Mouse (Mus musculus): ENCODE data around the gene Tigd2. TPM values are rescaled to one million over a fixed set of nuclear protein-coding genes. Genes with fewer than 3 reads are reported as not detected.

The Tigd2 gene
- 13.1 and 13.4 TPM in 2 replicates for polyA plus RNA-seq (2014; fragmentation: Nextera tagmentation; extraction: Ambion mirVana)

DNA sequence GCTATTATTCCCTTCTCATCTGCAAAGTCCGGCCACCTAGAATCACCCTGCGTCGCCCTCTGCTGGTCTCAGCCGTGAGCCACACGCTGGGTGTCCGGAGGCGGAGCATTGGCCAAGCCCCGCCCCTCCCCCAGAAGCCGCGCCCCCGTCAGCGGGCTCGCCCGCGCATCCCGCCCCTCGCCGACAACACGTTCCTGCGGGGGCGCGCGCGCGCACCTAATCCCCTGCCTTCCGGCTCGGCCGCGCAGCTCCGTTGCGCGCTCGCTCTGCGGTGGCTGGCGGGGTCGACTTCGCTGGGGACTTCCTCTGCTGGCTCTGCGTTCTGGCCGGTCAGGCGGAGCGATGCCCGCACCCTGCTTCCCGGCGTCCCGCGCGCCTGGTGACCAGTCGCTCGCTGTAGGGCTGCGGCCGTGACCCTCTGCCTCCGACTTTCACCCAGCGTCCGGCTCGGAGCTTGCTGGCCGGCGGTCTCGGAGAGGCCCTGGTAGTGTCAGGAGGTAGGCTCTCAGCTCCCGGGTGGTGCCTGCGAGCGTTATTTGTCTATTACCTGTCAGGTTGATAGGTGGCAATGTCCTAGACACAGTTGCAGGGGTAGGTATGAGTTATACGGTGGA is at the start of gene Tigd2:
TSS of gene Tigd2 (plus strand) at position 186 of the 614 bp plus-strand sequence.
- peak; percentile 95 for DNase-seq (ENCODE audit: low spot score)
- peak within 1 kb of the TSS; percentile 83 for H3K27ac ChIP-seq (replicated peaks; ENCODE audit: low read depth, low read length)
- peak within 1 kb of the TSS; percentile 91 for H3K4me3 ChIP-seq (ENCODE audit: low read depth, low read length)
- H3K27me3 ChIP-seq (replicated peaks; ENCODE audit: control insufficient read depth, insufficient read depth, low read length), result no peaks in the 10 kb centered on the region
- peak; percentile 98 for ATAC-seq (ENCODE audit: low read depth)
- WGBS, result under 1% methylated on average over 40 of the region's 62 CpGs
- H3K4me1 ChIP-seq (ENCODE audit: control insufficient read depth, insufficient read depth, low read length), result 0 out of 2 replicates have a peak, but pooled peaks cover 6% of the 10 kb centered on the region
- H3K9ac ChIP-seq (ENCODE audit: low read depth, low read length), result peak within 1 kb of the TSS; percentile 94
- H3K9me3 ChIP-seq (ENCODE audit: control insufficient read depth, low read length), result no peaks in the 10 kb centered on the region
- H3K4me2 ChIP-seq (ENCODE audit: low read depth, low read length), result peak within 1 kb of the TSS; percentile 63
- 0 out of 2 replicates have a peak, but pooled peaks cover 6% of the 10 kb centered on the region for H3K36me3 ChIP-seq (ENCODE audit: control insufficient read depth, insufficient read depth, low read length)

DNA sequence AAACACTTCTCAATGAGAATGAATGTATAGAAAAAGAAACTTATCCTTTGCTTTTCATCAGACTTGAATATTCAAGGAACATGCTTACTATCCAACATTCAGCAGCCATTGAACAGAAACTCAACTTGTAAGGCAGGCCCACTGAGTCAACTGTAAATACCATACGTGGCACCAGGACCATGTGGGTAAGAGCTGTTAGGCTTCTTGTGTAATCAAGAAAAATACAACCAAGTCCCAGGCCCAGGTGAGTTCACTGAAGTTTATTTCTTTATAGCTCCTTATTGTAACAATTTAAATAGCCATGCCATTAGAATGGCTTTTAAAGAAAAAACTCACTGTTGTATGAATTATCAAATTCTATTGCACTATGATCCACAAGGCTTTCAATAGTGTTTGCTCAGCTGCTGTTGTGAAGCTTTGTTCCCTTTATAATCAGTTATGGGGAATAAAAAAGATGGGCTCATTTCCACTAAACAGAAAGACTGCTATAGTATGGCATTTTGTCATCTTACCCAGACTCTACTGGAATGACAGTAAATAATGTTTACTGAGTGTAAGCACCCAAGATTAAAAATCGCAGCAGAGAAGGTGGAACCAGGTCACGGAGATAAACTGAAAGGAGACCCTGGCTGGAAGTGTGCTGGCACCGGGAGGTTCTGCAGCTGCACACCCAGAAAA is 46.7 kb upstream of the Tigd2 start:
- DNase-seq (ENCODE audit: low spot score), result no peak
- 77% methylated on average over 4 of the region's 4 CpGs for WGBS
- H3K27ac ChIP-seq (replicated peaks; ENCODE audit: low read depth, low read length), result no peak overlapping the region
- no peaks in the 10 kb centered on the region for H3K36me3 ChIP-seq (ENCODE audit: control insufficient read depth, insufficient read depth, low read length)
- H3K9me3 ChIP-seq (ENCODE audit: control insufficient read depth, low read length), result no peaks in the 10 kb centered on the region
- H3K4me3 ChIP-seq (ENCODE audit: low read depth, low read length), result no peak overlapping the region
- no peak overlapping the region for H3K4me2 ChIP-seq (ENCODE audit: low read depth, low read length)
- H3K9ac ChIP-seq (ENCODE audit: low read depth, low read length), result no peak overlapping the region
- no peaks in the 10 kb centered on the region for H3K4me1 ChIP-seq (ENCODE audit: control insufficient read depth, insufficient read depth, low read length)
- ATAC-seq (ENCODE audit: low read depth), result no peak
- no peaks in the 10 kb centered on the region for H3K27me3 ChIP-seq (replicated peaks; ENCODE audit: control insufficient read depth, insufficient read depth, low read length)

DNA sequence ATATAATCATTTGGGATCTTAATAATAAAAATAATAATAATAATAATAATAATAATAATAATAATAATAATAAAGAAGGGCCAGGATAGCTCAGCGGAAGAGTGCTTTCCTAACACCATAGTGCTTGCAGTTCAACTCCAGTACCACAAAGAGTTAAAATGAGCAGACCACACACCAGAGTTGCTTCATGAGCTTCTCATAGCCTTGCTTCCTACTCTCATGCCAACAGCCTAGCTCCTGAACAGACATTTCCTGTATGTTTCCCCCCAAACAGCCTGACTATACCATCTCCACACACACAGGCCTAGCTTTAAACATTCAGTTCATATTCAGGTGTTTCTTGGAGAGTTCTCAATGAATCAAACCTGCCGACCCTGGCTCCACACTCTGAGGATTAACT is 45.8 kb upstream of the Tigd2 start:
- H3K36me3 ChIP-seq (ENCODE audit: control insufficient read depth, insufficient read depth, low read length), result no peaks in the 10 kb centered on the region
- ATAC-seq (ENCODE audit: low read depth) (no peak), DNase-seq (ENCODE audit: low spot score) (no peak)
- no peaks in the 10 kb centered on the region for H3K27me3 ChIP-seq (replicated peaks; ENCODE audit: control insufficient read depth, insufficient read depth, low read length)
- H3K27ac ChIP-seq (replicated peaks; ENCODE audit: low read depth, low read length), result no peak overlapping the region
- H3K9ac ChIP-seq (ENCODE audit: low read depth, low read length), result no peak overlapping the region
- 84% methylated on average over 2 of the region's 2 CpGs for WGBS
- H3K4me3 ChIP-seq (ENCODE audit: low read depth, low read length), result no peak overlapping the region
- H3K4me1 ChIP-seq (ENCODE audit: control insufficient read depth, insufficient read depth, low read length), result no peaks in the 10 kb centered on the region
- no peaks in the 10 kb centered on the region for H3K9me3 ChIP-seq (ENCODE audit: control insufficient read depth, low read length)
- no peak overlapping the region for H3K4me2 ChIP-seq (ENCODE audit: low read depth, low read length)

DNA sequence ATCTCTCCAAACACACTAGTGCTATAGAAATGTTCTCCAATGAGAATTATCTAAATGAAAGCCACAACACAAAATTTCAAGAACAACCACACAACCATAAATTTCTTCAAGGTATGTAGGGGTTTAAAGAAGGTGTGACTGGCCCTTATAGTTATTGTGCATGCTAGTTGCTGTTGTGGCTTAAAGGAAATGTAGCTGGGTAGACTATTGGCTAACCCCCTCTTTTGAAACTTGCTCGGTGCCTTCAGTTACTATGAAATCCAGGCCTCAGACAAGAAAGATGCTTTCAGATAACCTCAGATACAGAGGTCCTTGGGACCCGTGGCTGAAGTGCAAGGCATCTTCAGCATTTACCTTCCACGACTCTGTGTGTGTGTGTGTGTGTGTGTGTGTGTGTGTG is 45.3 kb upstream of the Tigd2 start:
- no peaks in the 10 kb centered on the region for H3K36me3 ChIP-seq (ENCODE audit: control insufficient read depth, insufficient read depth, low read length)
- H3K4me3 ChIP-seq (ENCODE audit: low read depth, low read length), result no peak overlapping the region
- ATAC-seq (ENCODE audit: low read depth) (no peak), DNase-seq (ENCODE audit: low spot score) (no peak)
- no peaks in the 10 kb centered on the region for H3K9me3 ChIP-seq (ENCODE audit: control insufficient read depth, low read length)
- no peak overlapping the region for H3K4me2 ChIP-seq (ENCODE audit: low read depth, low read length)
- no peak overlapping the region for H3K27ac ChIP-seq (replicated peaks; ENCODE audit: low read depth, low read length)
- no peak overlapping the region for H3K9ac ChIP-seq (ENCODE audit: low read depth, low read length)
- no peaks in the 10 kb centered on the region for H3K27me3 ChIP-seq (replicated peaks; ENCODE audit: control insufficient read depth, insufficient read depth, low read length)
- WGBS, result 81% methylated on average over 3 of the region's 3 CpGs
- no peaks in the 10 kb centered on the region for H3K4me1 ChIP-seq (ENCODE audit: control insufficient read depth, insufficient read depth, low read length)

DNA sequence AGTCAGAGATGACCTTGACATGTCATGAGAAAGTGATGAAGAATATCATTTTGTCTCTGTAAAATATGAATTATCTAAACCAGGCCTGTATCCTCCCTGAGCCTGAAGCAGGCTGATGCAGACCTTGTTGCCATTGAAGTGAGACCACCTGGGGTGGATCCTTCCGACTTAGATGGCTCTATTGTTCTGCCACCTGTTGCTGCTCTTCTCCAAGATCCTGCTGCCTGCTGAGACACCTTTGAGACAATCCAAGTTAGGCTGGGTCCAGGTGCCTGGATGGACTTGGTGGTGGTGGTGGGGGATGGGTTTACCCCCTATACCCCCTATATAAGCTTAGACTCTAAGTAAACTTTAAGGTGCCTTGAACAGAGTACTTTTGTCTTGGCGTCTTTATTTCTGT is 39.7 kb upstream of the Tigd2 start:
- H3K9ac ChIP-seq (ENCODE audit: low read depth, low read length), result no peak overlapping the region
- no peaks in the 10 kb centered on the region for H3K36me3 ChIP-seq (ENCODE audit: control insufficient read depth, insufficient read depth, low read length)
- no peaks in the 10 kb centered on the region for H3K27me3 ChIP-seq (replicated peaks; ENCODE audit: control insufficient read depth, insufficient read depth, low read length)
- no peak overlapping the region for H3K4me2 ChIP-seq (ENCODE audit: low read depth, low read length)
- 30% methylated on average over 2 of the region's 2 CpGs for WGBS
- no peak overlapping the region for H3K27ac ChIP-seq (replicated peaks; ENCODE audit: low read depth, low read length)
- H3K4me3 ChIP-seq (ENCODE audit: low read depth, low read length), result no peak overlapping the region
- H3K9me3 ChIP-seq (ENCODE audit: control insufficient read depth, low read length), result no peaks in the 10 kb centered on the region
- H3K4me1 ChIP-seq (ENCODE audit: control insufficient read depth, insufficient read depth, low read length), result no peaks in the 10 kb centered on the region
- no peak for ATAC-seq (ENCODE audit: low read depth)
- no peak for DNase-seq (ENCODE audit: low spot score)

DNA sequence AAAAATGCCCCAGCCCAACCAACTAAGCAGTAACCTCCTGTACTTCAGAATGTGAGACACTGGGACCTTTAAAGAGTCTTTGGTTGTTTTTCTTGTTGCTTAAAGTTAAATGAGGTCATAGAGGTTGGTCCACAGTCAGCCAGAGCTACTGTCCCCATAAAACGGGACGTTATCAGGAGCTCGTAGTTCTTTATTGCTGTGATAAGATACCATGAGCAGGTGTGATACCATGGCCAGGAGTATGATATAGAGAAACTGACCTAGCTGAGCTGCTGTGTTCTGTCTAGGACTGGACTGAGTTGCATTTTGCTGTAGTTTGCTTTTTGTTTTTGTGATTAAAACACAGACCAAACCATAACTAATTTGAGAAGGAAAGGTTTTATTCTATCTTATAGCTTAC is 37.4 kb upstream of the Tigd2 start:
- no peaks in the 10 kb centered on the region for H3K9me3 ChIP-seq (ENCODE audit: control insufficient read depth, low read length)
- no peak for DNase-seq (ENCODE audit: low spot score)
- no peaks in the 10 kb centered on the region for H3K27me3 ChIP-seq (replicated peaks; ENCODE audit: control insufficient read depth, insufficient read depth, low read length)
- no peak overlapping the region for H3K27ac ChIP-seq (replicated peaks; ENCODE audit: low read depth, low read length)
- no peaks in the 10 kb centered on the region for H3K4me1 ChIP-seq (ENCODE audit: control insufficient read depth, insufficient read depth, low read length)
- no peak for ATAC-seq (ENCODE audit: low read depth)
- H3K36me3 ChIP-seq (ENCODE audit: control insufficient read depth, insufficient read depth, low read length), result no peaks in the 10 kb centered on the region
- no peak overlapping the region for H3K4me3 ChIP-seq (ENCODE audit: low read depth, low read length)
- 88% methylated on average over 3 of the region's 3 CpGs for WGBS
- no peak overlapping the region for H3K9ac ChIP-seq (ENCODE audit: low read depth, low read length)
- H3K4me2 ChIP-seq (ENCODE audit: low read depth, low read length), result no peak overlapping the region

DNA sequence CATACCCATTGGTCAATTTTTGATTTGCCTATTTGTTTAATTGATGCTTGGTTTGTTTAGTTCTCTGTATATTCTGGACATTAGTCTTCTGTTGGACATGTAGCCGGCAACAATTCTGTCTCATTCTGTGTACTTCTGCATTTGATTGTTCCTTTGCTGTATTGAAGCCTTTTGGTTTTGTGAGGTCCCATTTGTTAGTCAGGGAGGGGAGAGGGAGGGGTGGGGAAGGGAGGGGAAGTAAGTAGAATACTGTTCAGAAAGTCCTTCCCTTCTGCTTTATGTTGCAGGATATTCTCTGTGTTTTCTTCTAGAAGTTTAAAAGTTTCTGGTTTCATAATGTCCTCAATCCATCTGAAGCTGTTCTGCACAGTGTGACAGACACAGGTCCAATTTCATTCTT is 34.7 kb upstream of the Tigd2 start:
- WGBS, result 87% methylated on average over 1 of the region's 1 CpGs
- no peak for ATAC-seq (ENCODE audit: low read depth)

DNA sequence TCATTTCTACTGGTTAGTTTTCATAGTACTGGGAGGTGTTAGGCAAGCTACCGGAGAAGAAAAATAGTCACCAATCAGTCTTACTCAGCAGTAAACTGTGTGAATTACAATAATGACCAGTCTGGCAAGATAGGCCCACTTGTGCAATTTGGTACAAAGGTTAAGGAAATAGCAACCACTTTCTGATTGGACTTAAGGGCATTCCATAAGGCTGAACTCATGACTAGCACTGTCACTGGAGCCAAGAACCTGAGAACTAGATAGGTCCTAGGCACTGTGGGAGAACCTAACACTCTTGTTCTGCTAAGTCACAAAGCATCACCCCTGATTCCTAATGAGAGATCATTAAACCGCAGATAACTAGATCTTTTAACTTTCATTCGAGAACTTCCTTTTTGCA is 30.6 kb upstream of the Tigd2 start:
- no peaks in the 10 kb centered on the region for H3K9me3 ChIP-seq (ENCODE audit: control insufficient read depth, low read length)
- H3K4me3 ChIP-seq (ENCODE audit: low read depth, low read length), result no peak overlapping the region
- H3K4me2 ChIP-seq (ENCODE audit: low read depth, low read length), result no peak overlapping the region
- DNase-seq (ENCODE audit: low spot score), result no peak
- H3K27me3 ChIP-seq (replicated peaks; ENCODE audit: control insufficient read depth, insufficient read depth, low read length), result no peaks in the 10 kb centered on the region
- H3K27ac ChIP-seq (replicated peaks; ENCODE audit: low read depth, low read length), result no peak overlapping the region
- no peaks in the 10 kb centered on the region for H3K36me3 ChIP-seq (ENCODE audit: control insufficient read depth, insufficient read depth, low read length)
- no peaks in the 10 kb centered on the region for H3K4me1 ChIP-seq (ENCODE audit: control insufficient read depth, insufficient read depth, low read length)
- 88% methylated on average over 3 of the region's 3 CpGs for WGBS
- no peak overlapping the region for H3K9ac ChIP-seq (ENCODE audit: low read depth, low read length)
- ATAC-seq (ENCODE audit: low read depth), result no peak

More for the DNA sequence above, 34.7 kb upstream of the Tigd2 start:
- H3K9me3 ChIP-seq (ENCODE audit: control insufficient read depth, low read length), result no peaks in the 10 kb centered on the region
- no peak overlapping the region for H3K9ac ChIP-seq (ENCODE audit: low read depth, low read length)
- H3K27me3 ChIP-seq (replicated peaks; ENCODE audit: control insufficient read depth, insufficient read depth, low read length), result no peaks in the 10 kb centered on the region
- H3K4me3 ChIP-seq (ENCODE audit: low read depth, low read length), result no peak overlapping the region
- no peaks in the 10 kb centered on the region for H3K36me3 ChIP-seq (ENCODE audit: control insufficient read depth, insufficient read depth, low read length)
- no peaks in the 10 kb centered on the region for H3K4me1 ChIP-seq (ENCODE audit: control insufficient read depth, insufficient read depth, low read length)
- no peak for DNase-seq (ENCODE audit: low spot score)
- no peak overlapping the region for H3K4me2 ChIP-seq (ENCODE audit: low read depth, low read length)
- no peak overlapping the region for H3K27ac ChIP-seq (replicated peaks; ENCODE audit: low read depth, low read length)
